Mouse (Mus musculus) kidney, adult 2 months (tissue): ENCODE measurements around the gene Hpn.
A peak's percentile ranks its signal among the peaks of the same experiment; 100 is the strongest.

Experiments used
- CTCF ChIP-seq: fragments of 200-500 bp; conservative IDR thresholded peaks from 2 replicates; pipeline ENCODE4 v1.5.1; 2011; ENCODE audit warnings: low read depth, mild to moderate bottlenecking, control low read depth, low read length, moderate library complexity, mixed read lengths; ENCODE audit not compliant: insufficient read depth, insufficient read length
- POLR2A ChIP-seq: fragments of 200-500 bp; IDR thresholded peaks from one replicate; pipeline ENCODE4 v1.6.1; 2011; ENCODE audit warnings: low read depth, low read length, control low read depth

- TF ChIP-seq CTCF = peak; percentile 94
- TF ChIP-seq POLR2A = no peak
Measured at GRCm38 (mm10) chr7:31139765-31140164, 24.7 kb upstream of the Hpn start.
